ENCODE assay signal across 12 mouse cellular contexts in the genomic region with DNA sequence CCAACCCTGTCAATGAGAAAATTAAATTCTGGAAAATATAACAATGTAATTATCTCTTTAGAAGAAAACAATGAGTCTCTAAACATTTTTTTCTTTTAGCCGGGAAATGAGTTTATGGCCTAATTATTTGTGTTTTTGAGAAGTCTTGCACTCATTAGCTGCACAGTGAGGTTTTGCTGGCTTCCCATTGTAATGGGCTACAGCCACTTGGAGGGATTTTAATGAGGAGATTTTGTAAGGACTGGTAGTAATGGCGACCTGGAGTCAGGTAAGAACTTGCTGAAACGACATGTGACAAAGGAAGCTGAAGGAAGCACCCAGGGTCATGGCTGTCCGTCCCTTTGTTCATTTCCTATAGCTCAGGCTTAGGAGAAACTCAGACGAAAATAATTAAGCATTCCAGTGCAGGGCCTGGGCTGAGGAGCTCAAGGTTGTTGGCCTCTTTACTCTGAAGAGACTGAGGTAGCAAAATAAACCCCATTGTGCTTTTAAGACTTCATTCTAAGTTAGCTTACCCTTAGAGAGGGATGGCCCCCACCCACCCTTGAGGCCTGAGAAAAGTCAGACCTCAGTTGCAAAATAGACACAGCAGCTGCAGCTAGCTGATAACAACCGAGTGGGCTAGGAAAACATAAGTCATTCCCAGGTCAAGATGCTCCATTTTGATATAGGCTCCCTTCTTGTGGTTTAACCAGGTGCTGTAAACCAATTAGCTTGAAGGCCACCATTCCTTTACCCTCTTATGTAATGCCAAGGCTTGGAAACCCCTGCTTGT.
DNase-seq lines count a peak whose midpoint lies in the region; ATAC-seq lines count a peak whose summit lies in the region.
"Had no signal": no experiment of that assay in that cellular context is flagged by ENCODE, and none has a peak within 500 bp of the region (broad histone marks: within the 10 kb centered on the region; RNA-seq: fewer than 3 reads in every experiment).

No protein-coding gene starts in this region.

- no peak overlapping the region; the same call in 1 of the 2 replicates for H3K27ac ChIP-seq in heart, embryonic 16.5 days (ENCODE audit: low read length)
- H3K27ac ChIP-seq in kidney, embryonic 15.5 days: no peak overlapping the region
- H3K27ac ChIP-seq: macrophage had no signal

- ATAC-seq in heart, embryonic 16.5 days (replicated peaks; ENCODE audit: extremely low read depth, insufficient read depth, low FRiP score): 0 out of 2 replicates have a peak, but pooled peaks have one; percentile 18
- ATAC-seq in kidney, embryonic 15.5 days (replicated peaks; ENCODE audit: low FRiP score): no peak; the same call in 1 of the 2 replicates
- ATAC-seq: inflammation-experienced regulatory T-cells, adult 6 months had no signal

- no peak for DNase-seq in heart, postnatal 36 days
- DNase-seq in thymus, postnatal 4 days: peak; percentile 13
- DNase-seq in thymus, postnatal 36 days: no peak
- peak; percentile 84 for DNase-seq in liver
- DNase-seq in yolk sac, embryonic 10.5 days (ENCODE audit: low spot score): peak; percentile 18
- no peak for DNase-seq in kidney, postnatal 4 days
- DNase-seq: adrenal gland, adult 2 months; cerebellum, adult 11 months had no signal

- H3K4me1 ChIP-seq in heart, embryonic 16.5 days (ENCODE audit: control insufficient read depth, insufficient read depth, low read length): 0 out of 2 replicates have a peak, but pooled peaks cover 2% of the 10 kb centered on the region
- no peaks in the 10 kb centered on the region for H3K4me1 ChIP-seq in kidney, embryonic 15.5 days

- no peak overlapping the region for H3K4me2 ChIP-seq in heart, embryonic 16.5 days (ENCODE audit: low read depth, low read length)
- no peak overlapping the region for H3K4me2 ChIP-seq in kidney, embryonic 15.5 days

- no peak overlapping the region for H3K9ac ChIP-seq in heart, embryonic 16.5 days (ENCODE audit: low read length)
- H3K9ac ChIP-seq in kidney, embryonic 15.5 days: no peak overlapping the region

- peaks cover 17% of the 10 kb centered on the region; the same call in 1 of the 2 replicates for H3K36me3 ChIP-seq in heart, embryonic 16.5 days (ENCODE audit: control insufficient read depth, insufficient read depth)
- H3K36me3 ChIP-seq in kidney, embryonic 15.5 days: no peaks in the 10 kb centered on the region

- WGBS in heart, embryonic 16.5 days: 43% methylated on average over 6 of the region's 6 CpGs
- WGBS in kidney, embryonic 15.5 days: 56% methylated on average over 6 of the region's 6 CpGs

- intact Hi-C loops in heart, postnatal 36 days (cut with DNase I): no loop called here

- no peaks in the 10 kb centered on the region for H3K27me3 ChIP-seq in heart, embryonic 16.5 days (ENCODE audit: control insufficient read depth, insufficient read depth, low read length)
- no peaks in the 10 kb centered on the region for H3K27me3 ChIP-seq in kidney, embryonic 15.5 days

- H3K9me3 ChIP-seq in heart, embryonic 16.5 days (replicated peaks; ENCODE audit: control insufficient read depth, low read length): no peaks in the 10 kb centered on the region
- no peaks in the 10 kb centered on the region for H3K9me3 ChIP-seq in kidney, embryonic 15.5 days (replicated peaks)

- no peak overlapping the region for H3K4me3 ChIP-seq in heart, embryonic 16.5 days (ENCODE audit: low read length)
- H3K4me3 ChIP-seq in kidney, embryonic 15.5 days (replicated peaks): no peak overlapping the region

Comparison
In these comparisons a context has a peak if more than half of its experiments do, and no peak if none do; other contexts are left out.
1. DNase-seq: peak in thymus, postnatal 4 days (single experiment), liver (single experiment) and yolk sac, embryonic 10.5 days (single experiment); none in heart, postnatal 36 days (0 of 2), thymus, postnatal 36 days (0 of 2) and kidney, postnatal 4 days (0 of 2).